ENCODE assay signal across 8 mouse cellular contexts in the genomic region with DNA sequence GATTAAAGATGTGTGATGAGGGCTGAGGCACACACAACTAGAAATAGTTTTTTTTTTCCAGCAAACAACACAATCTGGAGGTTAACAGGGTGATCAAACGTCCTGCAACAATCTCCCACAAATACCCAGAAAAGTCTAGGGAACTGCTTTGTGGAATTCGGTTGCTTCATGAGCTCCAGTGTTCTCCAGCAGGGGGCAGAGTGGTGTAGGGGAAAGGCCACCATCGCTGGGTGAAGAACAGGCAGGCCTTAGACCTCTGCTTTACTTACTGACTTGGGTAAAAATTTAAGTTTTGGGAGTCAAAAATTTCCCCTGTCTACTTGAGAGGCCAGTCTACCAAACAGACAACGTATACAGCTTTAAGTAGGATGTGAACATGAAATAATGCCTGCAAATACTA. TPM values are rescaled to one million over a fixed set of nuclear protein-coding genes. Genes with fewer than 3 reads are reported as not detected.
DNase-seq lines count a peak whose midpoint lies in the region; ATAC-seq lines count a peak whose summit lies in the region.

No protein-coding gene starts in this region.

- H3K27ac ChIP-seq in midbrain, embryonic 10.5 days (replicated peaks) = no peak overlapping the region
- no peak overlapping the region for H3K27ac ChIP-seq in midbrain, embryonic 15.5 days
- H3K27ac ChIP-seq in embryonic facial prominence, embryonic 11.5 days (replicated peaks; ENCODE audit: low read depth, low read length) = no peak overlapping the region
- no peak overlapping the region for H3K27ac ChIP-seq in liver, embryonic 13.5 days

- no peaks in the 10 kb centered on the region for H3K9me3 ChIP-seq in midbrain, embryonic 10.5 days (replicated peaks)
- H3K9me3 ChIP-seq in midbrain, embryonic 15.5 days = no peaks in the 10 kb centered on the region
- no peaks in the 10 kb centered on the region for H3K9me3 ChIP-seq in embryonic facial prominence, embryonic 11.5 days (replicated peaks; ENCODE audit: control insufficient read depth, low read length)
- no peaks in the 10 kb centered on the region for H3K9me3 ChIP-seq in liver, embryonic 13.5 days (replicated peaks)

- no peak overlapping the region for H3K4me2 ChIP-seq in midbrain, embryonic 15.5 days
- no peak overlapping the region for H3K4me2 ChIP-seq in embryonic facial prominence, embryonic 11.5 days (ENCODE audit: low read depth, low read length)
- no peak overlapping the region for H3K4me2 ChIP-seq in liver, embryonic 13.5 days

- no peak for ATAC-seq in midbrain, embryonic 15.5 days (replicated peaks)
- no peak for ATAC-seq in embryonic facial prominence, embryonic 11.5 days (replicated peaks; ENCODE audit: insufficient number of reproducible peaks, low FRiP score, low TSS enrichment, low read depth)
- no peak for ATAC-seq in liver, embryonic 13.5 days (ENCODE audit: low read depth)

- no peak overlapping the region for H3K9ac ChIP-seq in midbrain, embryonic 15.5 days
- H3K9ac ChIP-seq in embryonic facial prominence, embryonic 11.5 days (replicated peaks; ENCODE audit: low read length) = no peak overlapping the region
- H3K9ac ChIP-seq in liver, embryonic 13.5 days = no peak overlapping the region

- no peaks in the 10 kb centered on the region for H3K4me1 ChIP-seq in midbrain, embryonic 10.5 days
- H3K4me1 ChIP-seq in midbrain, embryonic 15.5 days = no peaks in the 10 kb centered on the region
- no peaks in the 10 kb centered on the region for H3K4me1 ChIP-seq in embryonic facial prominence, embryonic 11.5 days (ENCODE audit: control insufficient read depth, insufficient read depth, low read length)
- peaks cover 8% of the 10 kb centered on the region; the same call in 1 of the 2 replicates for H3K4me1 ChIP-seq in liver, embryonic 13.5 days (replicated peaks)

- H3K36me3 ChIP-seq in midbrain, embryonic 10.5 days = no peaks in the 10 kb centered on the region
- no peaks in the 10 kb centered on the region for H3K36me3 ChIP-seq in midbrain, embryonic 15.5 days (replicated peaks)
- H3K36me3 ChIP-seq in embryonic facial prominence, embryonic 11.5 days (replicated peaks; ENCODE audit: control insufficient read depth, insufficient read depth, low read depth, low read length) = no peaks in the 10 kb centered on the region
- H3K36me3 ChIP-seq in liver, embryonic 13.5 days = no peaks in the 10 kb centered on the region

- H3K4me3 ChIP-seq in midbrain, embryonic 10.5 days = no peak overlapping the region
- H3K4me3 ChIP-seq in midbrain, embryonic 15.5 days = no peak overlapping the region
- no peak overlapping the region for H3K4me3 ChIP-seq in embryonic facial prominence, embryonic 11.5 days (ENCODE audit: low read depth, low read length)
- H3K4me3 ChIP-seq in liver, embryonic 13.5 days (replicated peaks) = no peak overlapping the region

- H3K27me3 ChIP-seq in midbrain, embryonic 10.5 days (ENCODE audit: low read depth, poor library complexity, severe bottlenecking) = no peaks in the 10 kb centered on the region
- no peaks in the 10 kb centered on the region for H3K27me3 ChIP-seq in midbrain, embryonic 15.5 days (replicated peaks)
- no peaks in the 10 kb centered on the region for H3K27me3 ChIP-seq in embryonic facial prominence, embryonic 11.5 days (ENCODE audit: control insufficient read depth, insufficient read depth, low read length)
- H3K27me3 ChIP-seq in liver, embryonic 13.5 days = no peaks in the 10 kb centered on the region

- peak; percentile 72 for DNase-seq in midbrain, embryonic 10.5 days (ENCODE audit: low spot score)
- DNase-seq in adrenal gland, postnatal 14 days = peak; percentile 92
- DNase-seq in embryonic facial prominence, embryonic 11.5 days (ENCODE audit: low spot score) = peak; percentile 88
- DNase-seq in hindlimb bud, embryonic 11.5 days (ENCODE audit: extremely low spot score, low read depth, low spot score) = peak; percentile 53
- DNase-seq in liver, embryonic 13.5 days = peak; percentile 44
- DNase-seq in retina, embryonic 14.5 days (ENCODE audit: low spot score) = peak; percentile 84
- DNase-seq in thymus, postnatal 25 days = peak; percentile 78

- 12% methylated on average over 4 of the region's 4 CpGs for WGBS in midbrain, embryonic 10.5 days
- 10% methylated on average over 4 of the region's 4 CpGs for WGBS in midbrain, embryonic 15.5 days
- 7% methylated on average over 4 of the region's 4 CpGs for WGBS in embryonic facial prominence, embryonic 11.5 days
- whole genome bisulfite sequencing in liver, embryonic 13.5 days (ENCODE audit: insufficient replicate concordance) = 7% methylated on average over 4 of the region's 4 CpGs

RNA-seq across cellular contexts. Expression of gene Terf2, which starts 8.2 kb away (rescaled TPM):
- polyA plus RNA-seq in midbrain, embryonic 10.5 days (2016; fragmentation: Nextera tagmentation; extraction: Ambion mirVana) = 19.1 and 19.6 TPM in 2 replicates
- 27.3 and 29.7 TPM in 2 replicates for polyA plus RNA-seq in midbrain, embryonic 15.5 days (2015; fragmentation: Nextera tagmentation; extraction: Ambion mirVana)
- 25.0 and 26.2 TPM in 2 replicates for total RNA-seq in adrenal gland, postnatal 14 days (2021)
- 16.1 and 16.5 TPM in 2 replicates for polyA plus RNA-seq in embryonic facial prominence, embryonic 11.5 days (2014; fragmentation: Nextera tagmentation; extraction: Ambion mirVana)
- polyA plus RNA-seq in liver, embryonic 13.5 days (2015; fragmentation: Nextera tagmentation; extraction: Ambion mirVana) = 8.1 and 9.3 TPM in 2 replicates

RNA-seq across cellular contexts. Expression of gene Tmed6, which starts 39.1 kb away (rescaled TPM):
- polyA plus RNA-seq in midbrain, embryonic 10.5 days (2016; fragmentation: Nextera tagmentation; extraction: Ambion mirVana) = not detected in 2 replicates
- not detected in 2 replicates for polyA plus RNA-seq in midbrain, embryonic 15.5 days (2015; fragmentation: Nextera tagmentation; extraction: Ambion mirVana)
- not detected in 2 replicates for total RNA-seq in adrenal gland, postnatal 14 days (2021)
- not detected in 2 replicates for polyA plus RNA-seq in embryonic facial prominence, embryonic 11.5 days (2014; fragmentation: Nextera tagmentation; extraction: Ambion mirVana)
- 4.1 and 4.4 TPM in 2 replicates for polyA plus RNA-seq in liver, embryonic 13.5 days (2015; fragmentation: Nextera tagmentation; extraction: Ambion mirVana)

RNA-seq across cellular contexts. Expression of gene Cyb5b, which starts 45.9 kb away (rescaled TPM):
- polyA plus RNA-seq in midbrain, embryonic 10.5 days (2016; fragmentation: Nextera tagmentation; extraction: Ambion mirVana) = 164 and 175 TPM in 2 replicates
- 109 and 116 TPM in 2 replicates for polyA plus RNA-seq in midbrain, embryonic 15.5 days (2015; fragmentation: Nextera tagmentation; extraction: Ambion mirVana)
- 260 and 305 TPM in 2 replicates for total RNA-seq in adrenal gland, postnatal 14 days (2021)
- polyA plus RNA-seq in embryonic facial prominence, embryonic 11.5 days (2014; fragmentation: Nextera tagmentation; extraction: Ambion mirVana) = 137 and 145 TPM in 2 replicates
- polyA plus RNA-seq in liver, embryonic 13.5 days (2015; fragmentation: Nextera tagmentation; extraction: Ambion mirVana) = 32.8 and 41.4 TPM in 2 replicates

RNA-seq across cellular contexts. Expression of gene Nip7, which starts 47.9 kb away (rescaled TPM):
- 113 and 125 TPM in 2 replicates for polyA plus RNA-seq in midbrain, embryonic 10.5 days (2016; fragmentation: Nextera tagmentation; extraction: Ambion mirVana)
- 70.2 and 71.1 TPM in 2 replicates for polyA plus RNA-seq in midbrain, embryonic 15.5 days (2015; fragmentation: Nextera tagmentation; extraction: Ambion mirVana)
- 40.1 and 50.2 TPM in 2 replicates for total RNA-seq in adrenal gland, postnatal 14 days (2021)
- polyA plus RNA-seq in embryonic facial prominence, embryonic 11.5 days (2014; fragmentation: Nextera tagmentation; extraction: Ambion mirVana) = 113 and 114 TPM in 2 replicates
- polyA plus RNA-seq in liver, embryonic 13.5 days (2015; fragmentation: Nextera tagmentation; extraction: Ambion mirVana) = 72.5 TPM in 2 replicates

RNA-seq across cellular contexts. Expression of gene Cog8, which starts 48.1 kb away (rescaled TPM):
- 38.2 and 40.8 TPM in 2 replicates for polyA plus RNA-seq in midbrain, embryonic 10.5 days (2016; fragmentation: Nextera tagmentation; extraction: Ambion mirVana)
- 42.0 and 44.8 TPM in 2 replicates for polyA plus RNA-seq in midbrain, embryonic 15.5 days (2015; fragmentation: Nextera tagmentation; extraction: Ambion mirVana)
- total RNA-seq in adrenal gland, postnatal 14 days (2021) = 29.4 and 30.3 TPM in 2 replicates
- 42.0 and 44.9 TPM in 2 replicates for polyA plus RNA-seq in embryonic facial prominence, embryonic 11.5 days (2014; fragmentation: Nextera tagmentation; extraction: Ambion mirVana)
- 21.4 and 23.0 TPM in 2 replicates for polyA plus RNA-seq in liver, embryonic 13.5 days (2015; fragmentation: Nextera tagmentation; extraction: Ambion mirVana)
